Mouse (Mus musculus): Measurements from ENCODE around the gene Susd1. TPM values are rescaled to one million over a fixed set of nuclear protein-coding genes. Genes with fewer than 3 reads are reported as not detected.
A peak's percentile ranks its signal among the peaks of the same experiment; 100 is the strongest.

The Susd1 gene
- polyA plus RNA-seq, 2 experiments = 5.8 to 18.1 TPM

GRCm38 (mm10) chr4:59277958-59278357, 160.5 kb downstream of the Susd1 start:
- Histone ChIP-seq H3K36me3 (replicated peaks; ENCODE audit: control insufficient read depth, insufficient read depth, low read depth) (no peaks in the 10 kb centered on the region), H3K9ac (replicated peaks) (no peak overlapping the region), H3K4me1 (replicated peaks; ENCODE audit: control insufficient read depth in 2 of 2, insufficient read depth in 2 of 2, low read length in 1 of 2) (peaks cover 18 to 51% of the 10 kb centered on the region in 2 experiments), H3K27ac (no peak overlapping the region), H3K9me3 (ENCODE audit: control insufficient read depth, low read length) (no peaks in the 10 kb centered on the region), H3K27me3 (ENCODE audit: control insufficient read depth, insufficient read depth, low read length) (no peaks in the 10 kb centered on the region), H3K4me3 (ENCODE audit: insufficient read depth in 1 of 2, low read depth in 2 of 2, low read length in 2 of 2) (no peak overlapping the region), H3K4me2 (ENCODE audit: low read depth) (no peak overlapping the region)
- no peak for ATAC-seq (ENCODE audit: insufficient read depth)
- 43% methylated on average over 9 of the region's 9 CpGs for WGBS (ENCODE audit: insufficient replicate concordance)
- no peak for TF ChIP-seq CTCF (IDR thresholded peaks at IDR 0.05; ENCODE audit: low read depth)
- TF ChIP-seq EP300 (IDR thresholded peaks at IDR 0.05; ENCODE audit: low read depth) = no peak
- no peak for DNase-seq (ENCODE audit: low read depth in 3 of 3, low spot score in 3 of 3)

- H3K36me3 ChIP-seq (replicated peaks; ENCODE audit: control insufficient read depth, insufficient read depth, low read depth) = no peaks in the 10 kb centered on the region
- H3K27me3 ChIP-seq (ENCODE audit: control insufficient read depth, insufficient read depth, low read length) = no peaks in the 10 kb centered on the region
- DNase-seq (ENCODE audit: low read depth in 3 of 3, low spot score in 3 of 3) (no peak), ATAC-seq (ENCODE audit: insufficient read depth) (no peak)
- no peaks in the 10 kb centered on the region for H3K9me3 ChIP-seq (ENCODE audit: control insufficient read depth, low read length)
- H3K4me3 ChIP-seq (ENCODE audit: insufficient read depth in 1 of 2, low read depth in 2 of 2, low read length in 2 of 2) = no peak overlapping the region
- peak overlapping the region; percentile 43 for H3K27ac ChIP-seq
- peaks cover 17 to 37% of the 10 kb centered on the region in 2 experiments for H3K4me1 ChIP-seq (replicated peaks; ENCODE audit: control insufficient read depth in 2 of 2, insufficient read depth in 2 of 2, low read length in 1 of 2)
- WGBS (ENCODE audit: insufficient replicate concordance) = 11% methylated on average over 2 of the region's 2 CpGs
- H3K4me2 ChIP-seq (ENCODE audit: low read depth) = peak overlapping the region; percentile 8; the same call in 1 of the 2 replicates
- no peak for TF ChIP-seq EP300 (IDR thresholded peaks at IDR 0.05; ENCODE audit: low read depth)
- TF ChIP-seq CTCF (IDR thresholded peaks at IDR 0.05; ENCODE audit: low read depth) = no peak
- H3K9ac ChIP-seq (replicated peaks) = no peak overlapping the region
Observed at GRCm38 (mm10) chr4:59275956-59276355, 162.5 kb downstream of the Susd1 start.

- H3K4me1 ChIP-seq (replicated peaks; ENCODE audit: control insufficient read depth in 2 of 2, insufficient read depth in 2 of 2, low read length in 1 of 2) = peaks cover 16 to 33% of the 10 kb centered on the region in 2 experiments
- ATAC-seq (ENCODE audit: insufficient read depth) (peak; percentile 90), DNase-seq (ENCODE audit: low read depth in 3 of 3, low spot score in 3 of 3) (peak in 1 of 3 experiments; percentile 43)
- H3K4me2 ChIP-seq (ENCODE audit: low read depth) = no peak overlapping the region; the same call in 1 of the 2 replicates
- peak overlapping the region; percentile 43; the same call in 1 of the 2 replicates for H3K27ac ChIP-seq
- no peak overlapping the region for H3K4me3 ChIP-seq (ENCODE audit: insufficient read depth in 1 of 2, low read depth in 2 of 2, low read length in 2 of 2)
- H3K9ac ChIP-seq (replicated peaks) = no peak overlapping the region
- TF ChIP-seq EP300 (IDR thresholded peaks at IDR 0.05; ENCODE audit: low read depth) (peak; percentile 74), CTCF (IDR thresholded peaks at IDR 0.05; ENCODE audit: low read depth) (no peak)
- no peaks in the 10 kb centered on the region for H3K9me3 ChIP-seq (ENCODE audit: control insufficient read depth, low read length)
- no peaks in the 10 kb centered on the region for H3K36me3 ChIP-seq (replicated peaks; ENCODE audit: control insufficient read depth, insufficient read depth, low read depth)
- H3K27me3 ChIP-seq (ENCODE audit: control insufficient read depth, insufficient read depth, low read length) = no peaks in the 10 kb centered on the region
- 2% methylated on average over 3 of the region's 3 CpGs for WGBS (ENCODE audit: insufficient replicate concordance)
Observed at GRCm38 (mm10) chr4:59275494-59275893, 162.9 kb downstream of the Susd1 start.

GRCm38 (mm10) chr4:59274136-59274535, 164.3 kb downstream of the Susd1 start:
- Histone ChIP-seq H3K27me3 (ENCODE audit: control insufficient read depth, insufficient read depth, low read length) (no peaks in the 10 kb centered on the region), H3K4me2 (ENCODE audit: low read depth) (no peak overlapping the region), H3K9ac (replicated peaks) (no peak overlapping the region), H3K36me3 (replicated peaks; ENCODE audit: control insufficient read depth, insufficient read depth, low read depth) (no peaks in the 10 kb centered on the region), H3K4me3 (ENCODE audit: insufficient read depth in 1 of 2, low read depth in 2 of 2, low read length in 2 of 2) (no peak overlapping the region), H3K4me1 (replicated peaks; ENCODE audit: control insufficient read depth in 2 of 2, insufficient read depth in 2 of 2, low read length in 1 of 2) (peaks cover 16 to 33% of the 10 kb centered on the region in 2 experiments), H3K9me3 (ENCODE audit: control insufficient read depth, low read length) (no peaks in the 10 kb centered on the region), H3K27ac (no peak overlapping the region)
- WGBS (ENCODE audit: insufficient replicate concordance) = 58% methylated on average over 4 of the region's 4 CpGs
- ATAC-seq (ENCODE audit: insufficient read depth) (no peak), DNase-seq (ENCODE audit: low read depth in 3 of 3, low spot score in 3 of 3) (no peak)
- TF ChIP-seq CTCF (IDR thresholded peaks at IDR 0.05; ENCODE audit: low read depth) = no peak
- TF ChIP-seq EP300 (IDR thresholded peaks at IDR 0.05; ENCODE audit: low read depth) = no peak

- TF ChIP-seq EP300 (IDR thresholded peaks at IDR 0.05; ENCODE audit: low read depth) (no peak), CTCF (IDR thresholded peaks at IDR 0.05; ENCODE audit: low read depth) (no peak)
- Histone ChIP-seq H3K9me3 (ENCODE audit: control insufficient read depth, low read length) (no peaks in the 10 kb centered on the region), H3K27ac (no peak overlapping the region), H3K4me3 (ENCODE audit: insufficient read depth in 1 of 2, low read depth in 2 of 2, low read length in 2 of 2) (no peak overlapping the region), H3K4me1 (replicated peaks; ENCODE audit: control insufficient read depth in 2 of 2, insufficient read depth in 2 of 2, low read length in 1 of 2) (peaks cover 16 to 30% of the 10 kb centered on the region in 2 experiments), H3K4me2 (ENCODE audit: low read depth) (no peak overlapping the region), H3K27me3 (ENCODE audit: control insufficient read depth, insufficient read depth, low read length) (no peaks in the 10 kb centered on the region), H3K9ac (replicated peaks) (no peak overlapping the region), H3K36me3 (replicated peaks; ENCODE audit: control insufficient read depth, insufficient read depth, low read depth) (no peaks in the 10 kb centered on the region)
- ATAC-seq (ENCODE audit: insufficient read depth) (no peak), DNase-seq (ENCODE audit: low read depth in 3 of 3, low spot score in 3 of 3) (no peak)
- 33% methylated on average over 1 of the region's 1 CpGs for WGBS (ENCODE audit: insufficient replicate concordance)
Observed at GRCm38 (mm10) chr4:59273342-59273741, 165.1 kb downstream of the Susd1 start.

Measured in liver, embryonic 14.5 days (tissue).